Mouse (Mus musculus) neural tube, embryonic 12.5 days (tissue): ENCODE measurements around the gene Taf10. TPM values are rescaled to one million over a fixed set of nuclear protein-coding genes. Genes with fewer than 3 reads are reported as not detected.
"Not testable (repeated sequence)": the region's sequence is repeated elsewhere in the genome, so short reads cannot be mapped to it uniquely, and the experiment has no call there.

ENCODE experiments used
- ATAC-seq: fragments of 200-750 bp; cut with Nextera tagmentation; 2 replicates; pipeline ENCODE4 v1.8.0; 2017; ENCODE audit warnings: low read depth, mild to moderate bottlenecking, moderate TSS enrichment, moderate library complexity; ENCODE audit not compliant: low FRiP score
- H3K27ac ChIP-seq: fragments of 300-500 bp; sonication (generic); 2 replicates; pipeline ENCODE4 v1.5.1; 2016
- H3K27me3 ChIP-seq: fragments of 300-500 bp; sonication (generic); replicated peaks from 2 replicates; pipeline ENCODE4 v1.6.1; 2016; ENCODE audit warnings: mild to moderate bottlenecking
- H3K36me3 ChIP-seq: fragments of 300-500 bp; sonication (generic); 2 replicates; pipeline ENCODE4 v1.6.1; 2016; ENCODE audit warnings: mild to moderate bottlenecking
- H3K4me1 ChIP-seq: fragments of 300-500 bp; sonication (generic); 2 replicates; pipeline ENCODE4 v1.6.1; 2016
- H3K4me2 ChIP-seq: fragments of 300-500 bp; sonication (generic); replicated peaks from 2 replicates; pipeline ENCODE4 v1.6.1; 2016; ENCODE audit warnings: mild to moderate bottlenecking
- H3K4me3 ChIP-seq: fragments of 300-500 bp; sonication (generic); 2 replicates; pipeline ENCODE4 v1.5.1; 2016
- H3K9ac ChIP-seq: fragments of 300-500 bp; sonication (generic); 2 replicates; pipeline ENCODE4 v1.6.1; 2016; ENCODE audit warnings: mild to moderate bottlenecking
- H3K9me3 ChIP-seq: fragments of 300-500 bp; sonication (generic); 2 replicates; pipeline ENCODE4 v1.6.1; 2016; ENCODE audit warnings: mild to moderate bottlenecking
- WGBS: fragments of 180-500 bp; shearing (Covaris S2); methylation state at CpG from one replicate; pipeline ENCODE4 v1.1.7; 2016; 5-methylcytosine and 5-hydroxymethylcytosine counted together
- polyA plus RNA-seq: library from polyadenylated mRNA; unstranded; fragments of >200 nt; fragmentation: Nextera tagmentation; extraction: Ambion mirVana; gene quantifications from 2 replicates; pipeline ENCODE4 v1.2.1, GENCODE M21; 2016

Taf10 gene
- polyA plus RNA-seq, 1 experiment from 2014 or later, result 171 TPM

GRCm38 (mm10) chr7:105736264-105736901 is 7.8 kb downstream of the Taf10 start, which contains the start of gene Ilk:
Gene Ilk, plus strand, starts transcription at chr7:105736592.
- H3K9ac ChIP-seq, result peak within 1 kb of the TSS; percentile 70
- H3K9me3 ChIP-seq, result no peaks in the 10 kb centered on the region
- H3K36me3 ChIP-seq, result peaks cover 52% of the 10 kb centered on the region
- under 1% methylated on average over 60 of the region's 62 CpGs for WGBS
- peak within 1 kb of the TSS; percentile 82 for H3K4me3 ChIP-seq
- peak within 1 kb of the TSS; percentile 50 for H3K27ac ChIP-seq
- peak within 1 kb of the TSS; percentile 87 for H3K4me2 ChIP-seq
- ATAC-seq, result peak; percentile 97
- no peaks in the 10 kb centered on the region for H3K27me3 ChIP-seq
- peaks cover 16% of the 10 kb centered on the region for H3K4me1 ChIP-seq

- ATAC-seq, H3K27me3 ChIP-seq, H3K27ac ChIP-seq, H3K9me3 ChIP-seq: not testable (repeated sequence)
- peak overlapping the region; percentile 70 for H3K9ac ChIP-seq
- H3K4me1 ChIP-seq, result peaks cover 16% of the 10 kb centered on the region
- peaks cover 52% of the 10 kb centered on the region for H3K36me3 ChIP-seq
- peak overlapping the region; percentile 82 for H3K4me3 ChIP-seq
- peak overlapping the region; percentile 87 for H3K4me2 ChIP-seq
- 59% methylated on average over 4 of the region's 4 CpGs for WGBS
These were observed 8.7 kb downstream of the Taf10 start for GRCm38 (mm10) chr7:105735464-105735863.

GRCm38 (mm10) chr7:105734826-105735225 is 9.3 kb downstream of the Taf10 start:
- peaks cover 16% of the 10 kb centered on the region for H3K4me1 ChIP-seq
- ATAC-seq, result no peak
- no peaks in the 10 kb centered on the region for H3K9me3 ChIP-seq
- H3K4me3 ChIP-seq, result no peak overlapping the region
- peaks cover 49% of the 10 kb centered on the region for H3K36me3 ChIP-seq
- no peak overlapping the region; the same call in 1 of the 2 replicates for H3K4me2 ChIP-seq
- no peaks in the 10 kb centered on the region for H3K27me3 ChIP-seq
- no peak overlapping the region for H3K27ac ChIP-seq
- 90% methylated on average over 8 of the region's 8 CpGs for WGBS
- no peak overlapping the region for H3K9ac ChIP-seq

GRCm38 (mm10) chr7:105733836-105734235 is 10.3 kb downstream of the Taf10 start:
- no peak for ATAC-seq
- Histone ChIP-seq H3K36me3 (peaks cover 46% of the 10 kb centered on the region), H3K27ac (no peak overlapping the region), H3K9me3 (no peaks in the 10 kb centered on the region), H3K4me2 (no peak overlapping the region), H3K9ac (0 out of 2 replicates have a peak overlapping the region, but pooled peaks have one; percentile 13), H3K4me3 (no peak overlapping the region), H3K27me3 (no peaks in the 10 kb centered on the region), H3K4me1 (peaks cover 14% of the 10 kb centered on the region)
- 96% methylated on average over 11 of the region's 11 CpGs for WGBS

- Histone ChIP-seq H3K27me3 (no peaks in the 10 kb centered on the region), H3K36me3 (peaks cover 37% of the 10 kb centered on the region), H3K4me3 (no peak overlapping the region), H3K4me2 (no peak overlapping the region), H3K4me1 (no peaks in the 10 kb centered on the region), H3K9me3 (no peaks in the 10 kb centered on the region), H3K27ac (no peak overlapping the region), H3K9ac (no peak overlapping the region)
- ATAC-seq, result no peak
- 66% methylated on average over 6 of the region's 6 CpGs for WGBS
These were observed 15.3 kb downstream of the Taf10 start for GRCm38 (mm10) chr7:105728701-105729428.

- no peak overlapping the region for H3K27ac ChIP-seq
- no peaks in the 10 kb centered on the region for H3K9me3 ChIP-seq
- no peak overlapping the region for H3K9ac ChIP-seq
- H3K4me3 ChIP-seq, result no peak overlapping the region
- WGBS, result 90% methylated on average over 4 of the region's 4 CpGs
- ATAC-seq, result no peak
- H3K36me3 ChIP-seq, result peaks cover 17% of the 10 kb centered on the region
- H3K4me2 ChIP-seq, result no peak overlapping the region
- H3K27me3 ChIP-seq, result no peaks in the 10 kb centered on the region
- H3K4me1 ChIP-seq, result no peaks in the 10 kb centered on the region
These were observed 17.2 kb downstream of the Taf10 start for GRCm38 (mm10) chr7:105726980-105727325.

- Histone ChIP-seq H3K4me3 (no peak overlapping the region), H3K4me1 (no peaks in the 10 kb centered on the region), H3K36me3 (peaks cover 11% of the 10 kb centered on the region), H3K4me2 (no peak overlapping the region), H3K27me3 (no peaks in the 10 kb centered on the region), H3K27ac (no peak overlapping the region), H3K9ac (no peak overlapping the region), H3K9me3 (no peaks in the 10 kb centered on the region)
- ATAC-seq, result peak; percentile 77
- WGBS, result 82% methylated on average over 4 of the region's 4 CpGs
These were observed 17.8 kb downstream of the Taf10 start for GRCm38 (mm10) chr7:105726144-105726979.

- H3K36me3 ChIP-seq, result no peaks in the 10 kb centered on the region
- H3K9me3 ChIP-seq, result no peaks in the 10 kb centered on the region
- no peak overlapping the region for H3K27ac ChIP-seq
- H3K4me1 ChIP-seq, result no peaks in the 10 kb centered on the region
- no peak for ATAC-seq
- 66% methylated on average over 2 of the region's 2 CpGs for WGBS
- no peak overlapping the region for H3K4me2 ChIP-seq
- no peaks in the 10 kb centered on the region for H3K27me3 ChIP-seq
- H3K9ac ChIP-seq, result no peak overlapping the region
- no peak overlapping the region for H3K4me3 ChIP-seq
These were observed 22.2 kb downstream of the Taf10 start for GRCm38 (mm10) chr7:105721916-105722315.

GRCm38 (mm10) chr7:105715366-105715765 is 28.8 kb downstream of the Taf10 start:
- WGBS, result 58% methylated on average over 3 of the region's 3 CpGs
- no peak for ATAC-seq

GRCm38 (mm10) chr7:105708733-105709132 is 35.4 kb downstream of the Taf10 start:
- Histone ChIP-seq H3K27me3 (no peaks in the 10 kb centered on the region), H3K27ac (no peak overlapping the region), H3K9ac (no peak overlapping the region), H3K4me2 (no peak overlapping the region), H3K4me1 (no peaks in the 10 kb centered on the region), H3K36me3 (no peaks in the 10 kb centered on the region), H3K9me3 (no peaks in the 10 kb centered on the region), H3K4me3 (no peak overlapping the region)
- 95% methylated on average over 5 of the region's 5 CpGs for WGBS
- ATAC-seq, result no peak

More at GRCm38 (mm10) chr7:105715366-105715765, 28.8 kb downstream of the Taf10 start:
- Histone ChIP-seq H3K4me2 (no peak overlapping the region), H3K4me3 (no peak overlapping the region), H3K27me3 (no peaks in the 10 kb centered on the region), H3K4me1 (no peaks in the 10 kb centered on the region), H3K9me3 (no peaks in the 10 kb centered on the region), H3K27ac (no peak overlapping the region), H3K36me3 (no peaks in the 10 kb centered on the region), H3K9ac (no peak overlapping the region)

GRCm38 (mm10) chr7:105703816-105704215 is 40.3 kb downstream of the Taf10 start:
- H3K4me3 ChIP-seq, result no peak overlapping the region
- 89% methylated on average over 4 of the region's 4 CpGs for WGBS
- no peak overlapping the region for H3K4me2 ChIP-seq
- H3K9me3 ChIP-seq, result no peaks in the 10 kb centered on the region
- ATAC-seq, result no peak
- H3K4me1 ChIP-seq, result no peaks in the 10 kb centered on the region
- H3K27me3 ChIP-seq, result no peaks in the 10 kb centered on the region
- H3K27ac ChIP-seq, result no peak overlapping the region
- H3K9ac ChIP-seq, result no peak overlapping the region
- H3K36me3 ChIP-seq, result no peaks in the 10 kb centered on the region

GRCm38 (mm10) chr7:105703184-105703583 is 41.0 kb downstream of the Taf10 start:
- WGBS, result 90% methylated on average over 16 of the region's 16 CpGs

More at GRCm38 (mm10) chr7:105703184-105703583, 41.0 kb downstream of the Taf10 start:
- no peaks in the 10 kb centered on the region for H3K36me3 ChIP-seq
- no peaks in the 10 kb centered on the region for H3K27me3 ChIP-seq
- no peak overlapping the region for H3K27ac ChIP-seq
- H3K9ac ChIP-seq, result no peak overlapping the region
- no peak overlapping the region for H3K4me3 ChIP-seq
- no peaks in the 10 kb centered on the region for H3K9me3 ChIP-seq
- H3K4me1 ChIP-seq, result no peaks in the 10 kb centered on the region
- no peak for ATAC-seq
- no peak overlapping the region for H3K4me2 ChIP-seq
